Mouse (Mus musculus): Measurements from ENCODE around the gene Ttc9b. TPM values are rescaled to one million over a fixed set of nuclear protein-coding genes. Genes with fewer than 3 reads are reported as not detected.

Gene Ttc9b
- not detected for total RNA-seq (2023)

GRCm38 (mm10) chr7:27653681-27654437 is at the start of gene Ttc9b:
Gene Ttc9b, plus strand, starts transcription at chr7:27653915.

GRCm38 (mm10) chr7:27674522-27675221 is 21.0 kb downstream of the Ttc9b start, which contains the start of gene Map3k10:
Gene Map3k10, minus strand, starts transcription at chr7:27674598.

GRCm38 (mm10) chr7:27688815-27689612 is 35.3 kb downstream of the Ttc9b start, which contains the start of gene Zfp607b:
Gene Zfp607b, plus strand, starts transcription at chr7:27689340.

Other genes with a start within 250 kb of the Ttc9b start
- under 1 TPM; 0.11 to 0.61 TPM for gene Sptbn4, start 206.2 kb upstream of the Ttc9b start, total RNA-seq (2023)
- gene Blvrb, start 205.9 kb upstream of the Ttc9b start, total RNA-seq (2023), result 10 to 100 TPM; 58.1 to 91.3 TPM
- 10 to 100 TPM; 21.8 to 24.6 TPM for gene Sertad3, start 180.1 kb upstream of the Ttc9b start, total RNA-seq (2023)
- 10 to 100 TPM; 30.7 TPM for gene Sertad1, start 167.0 kb upstream of the Ttc9b start, total RNA-seq (2023)
- gene Prx, start 154.6 kb upstream of the Ttc9b start, total RNA-seq (2023), result under 1 TPM; 0.90 to 0.92 TPM
- gene Hipk4, start 130.6 kb upstream of the Ttc9b start, total RNA-seq (2023), result under 1 TPM; 0.22 to 0.26 TPM
- gene Pld3, start 100.7 kb upstream of the Ttc9b start, total RNA-seq (2023), result 10 to 100 TPM; 13.9 to 18.2 TPM
- gene 2310022A10Rik, start 100.7 kb upstream of the Ttc9b start, total RNA-seq (2023), result 10 to 100 TPM; 14.1 to 14.2 TPM
- gene Akt2, start 62.4 kb upstream of the Ttc9b start, total RNA-seq (2023), result 100 to 1,000 TPM in 1 of 2 experiments, 10 to 100 TPM in 1; 94.7 to 101 TPM
- gene Map3k10, start 20.7 kb downstream of the Ttc9b start, total RNA-seq (2023), result 1 to 10 TPM; 4.3 to 7.5 TPM
- under 1 TPM; 0.22 to 0.75 TPM for gene Zfp607b, start 35.4 kb downstream of the Ttc9b start, total RNA-seq (2023)
- gene Zfp60, start 77.5 kb downstream of the Ttc9b start, total RNA-seq (2023), result 1 to 10 TPM; 3.8 to 4.8 TPM
- gene Zfp626, start 153.3 kb downstream of the Ttc9b start, total RNA-seq (2023), result 1 to 10 TPM; 5.0 to 5.4 TPM
- gene Zfp59, start 184.7 kb downstream of the Ttc9b start, total RNA-seq (2023), result 1 to 10 TPM in 1 of 2 experiments, under 1 TPM in 1; 0.94 to 1.2 TPM
- 1 to 10 TPM; 3.7 to 4.0 TPM for gene Zfp607a, start 203.6 kb downstream of the Ttc9b start, total RNA-seq (2023)

Measured in neutrophil, adult 83 days (primary cell).